Mouse (Mus musculus): ENCODE data around the gene Mrpl43.

The Mrpl43 gene

GRCm38 (mm10) chr19:44977148-44977547 is 29.1 kb downstream of the Mrpl43 start:
- no peak for DNase-seq (ENCODE audit: low read depth, low spot score)

- DNase-seq (ENCODE audit: low read depth, low spot score) = no peak
Measured at GRCm38 (mm10) chr19:44976636-44977035, 29.6 kb downstream of the Mrpl43 start.

DNA sequence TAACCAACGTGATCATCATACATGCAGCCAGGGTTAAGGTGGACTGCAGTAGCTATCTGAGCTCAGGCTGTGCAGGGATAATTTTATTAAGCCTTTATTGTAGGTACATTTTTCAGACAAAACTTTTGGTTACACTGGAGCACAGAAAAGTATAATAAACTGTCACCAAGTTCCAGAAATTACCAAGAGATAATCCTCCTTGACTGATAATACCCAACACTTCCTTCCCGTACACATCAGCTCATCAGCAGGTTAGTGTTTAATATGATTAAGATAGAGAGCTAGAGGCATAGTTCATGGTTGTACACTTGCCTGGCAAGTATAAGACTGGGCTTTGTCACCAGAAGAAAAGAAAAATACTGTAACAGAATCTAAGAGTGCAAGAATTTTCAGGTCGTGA is 37.9 kb downstream of the Mrpl43 start:
- no peak for DNase-seq (ENCODE audit: low read depth, low spot score)

- no peak for DNase-seq (ENCODE audit: low read depth, low spot score)
Measured at GRCm38 (mm10) chr19:44965978-44966377, 40.3 kb downstream of the Mrpl43 start.

DNA sequence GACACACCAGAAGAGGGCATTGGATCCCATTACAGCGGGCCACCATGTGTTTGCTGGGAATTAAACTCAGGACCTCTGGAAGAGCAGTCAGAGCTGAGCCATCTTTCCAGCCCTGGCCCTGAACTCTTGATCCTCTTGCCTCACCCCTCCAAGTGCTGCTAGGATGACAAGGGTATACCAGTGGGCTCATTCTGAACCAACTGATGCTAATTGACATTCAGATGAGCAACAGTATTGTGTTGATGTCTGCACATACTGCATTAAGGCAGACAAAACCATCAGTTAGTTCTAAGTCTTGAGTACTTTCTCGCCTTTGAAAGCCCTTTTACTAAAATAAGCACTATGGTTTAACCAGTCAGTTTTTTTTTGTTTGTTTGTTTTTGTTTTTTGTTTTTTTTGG is 46.6 kb downstream of the Mrpl43 start:
- DNase-seq (ENCODE audit: low read depth, low spot score) = no peak

Data from telencephalon, adult 2 months (tissue).